In the genomic region with DNA sequence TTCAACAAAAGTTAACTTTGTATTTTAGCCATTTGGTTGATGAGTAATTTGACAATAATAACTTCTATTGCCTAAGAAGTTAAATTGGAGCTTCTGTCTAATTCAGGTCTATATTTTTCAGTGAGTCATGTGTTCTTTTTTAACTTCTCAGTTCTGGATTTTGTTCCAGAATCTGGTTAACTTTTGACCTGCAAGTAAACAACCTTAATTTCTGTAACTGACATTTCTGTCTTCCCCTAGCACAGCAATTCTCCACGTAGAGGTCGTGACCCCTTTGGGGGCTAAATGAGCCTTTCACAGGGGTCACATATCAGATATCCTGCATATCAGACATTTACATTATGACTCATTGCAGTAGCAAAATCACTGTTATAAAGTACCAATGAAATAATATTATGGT, we compare ENCODE assay signal across 15 mouse cellular contexts.
DNase-seq lines count a peak whose midpoint lies in the region; ATAC-seq and TF ChIP-seq lines count a peak whose summit lies in the region.
"Had no signal": no experiment of that assay in that cellular context is flagged by ENCODE, and none has a peak within 500 bp of the region (broad histone marks: within the 10 kb centered on the region; RNA-seq: fewer than 3 reads in every experiment).

No protein-coding gene starts in this region.

- no peaks in the 10 kb centered on the region for H3K4me1 ChIP-seq in liver, adult 2 months (ENCODE audit: control insufficient read depth, insufficient read depth, low read length)
- H3K4me1 ChIP-seq in liver, postnatal 0 days (ENCODE audit: insufficient read depth) = no peaks in the 10 kb centered on the region
- peaks cover 55% of the 10 kb centered on the region for H3K4me1 ChIP-seq in limb, embryonic 10.5 days
- peaks cover 13% of the 10 kb centered on the region for H3K4me1 ChIP-seq in neural tube, embryonic 14.5 days (ENCODE audit: control insufficient read depth, insufficient read depth, low read length)
- H3K4me1 ChIP-seq: liver, embryonic 15.5 days had no signal

- H3K9ac ChIP-seq in liver, adult 2 months (ENCODE audit: low read depth, low read length) = no peak overlapping the region
- H3K9ac ChIP-seq in liver, postnatal 0 days (replicated peaks) = no peak overlapping the region
- no peak overlapping the region for H3K9ac ChIP-seq in neural tube, embryonic 14.5 days (replicated peaks; ENCODE audit: low read depth, low read length)
- H3K9ac ChIP-seq: intestine, embryonic 15.5 days; liver, embryonic 15.5 days had no signal

- no peak for TF ChIP-seq CTCF in liver, adult 2 months (IDR thresholded peaks at IDR 0.05; ENCODE audit: low read depth, low read length)
- TF ChIP-seq CTCF in liver, postnatal 0 days (IDR thresholded peaks at IDR 0.05; ENCODE audit: low read depth) = no peak

- TF ChIP-seq EP300 in liver, postnatal 0 days (IDR thresholded peaks at IDR 0.05; ENCODE audit: low read depth) = no peak

- H3K4me3 ChIP-seq in liver, adult 2 months (ENCODE audit: insufficient read depth, low read depth, low read length) = no peak overlapping the region
- no peak overlapping the region for H3K4me3 ChIP-seq in liver, postnatal 0 days (ENCODE audit: low read depth, low read length)
- no peak overlapping the region for H3K4me3 ChIP-seq in limb, embryonic 10.5 days
- H3K4me3 ChIP-seq in neural tube, embryonic 14.5 days (ENCODE audit: low read depth, low read length) = no peak overlapping the region
- H3K4me3 ChIP-seq: liver, embryonic 15.5 days had no signal

- no peaks in the 10 kb centered on the region for H3K9me3 ChIP-seq in liver, postnatal 0 days (ENCODE audit: low read length)
- H3K9me3 ChIP-seq in limb, embryonic 10.5 days (replicated peaks) = no peaks in the 10 kb centered on the region
- no peaks in the 10 kb centered on the region for H3K9me3 ChIP-seq in neural tube, embryonic 14.5 days (ENCODE audit: control insufficient read depth, low read length)
- H3K9me3 ChIP-seq: intestine, embryonic 15.5 days; liver, embryonic 15.5 days had no signal

- 48% methylated on average over 2 of the region's 2 CpGs for WGBS in liver, adult 2 months
- 53% methylated on average over 2 of the region's 2 CpGs for WGBS in liver, postnatal 0 days (ENCODE audit: insufficient replicate concordance)
- 47% methylated on average over 2 of the region's 2 CpGs for WGBS in limb, embryonic 10.5 days
- 38% methylated on average over 2 of the region's 2 CpGs for WGBS in neural tube, embryonic 14.5 days

- no peaks in the 10 kb centered on the region for H3K36me3 ChIP-seq in liver, adult 2 months (ENCODE audit: control insufficient read depth, insufficient read depth, low read length)
- no peaks in the 10 kb centered on the region for H3K36me3 ChIP-seq in liver, postnatal 0 days (replicated peaks; ENCODE audit: insufficient read depth, low read length)
- no peaks in the 10 kb centered on the region for H3K36me3 ChIP-seq in limb, embryonic 10.5 days
- H3K36me3 ChIP-seq in neural tube, embryonic 14.5 days (ENCODE audit: control insufficient read depth, insufficient read depth, low read length) = no peaks in the 10 kb centered on the region
- H3K36me3 ChIP-seq: intestine, embryonic 15.5 days; liver, embryonic 15.5 days had no signal

- H3K27ac ChIP-seq in liver, adult 2 months (replicated peaks; ENCODE audit: insufficient read depth, low read depth, low read length) = no peak overlapping the region
- no peak overlapping the region for H3K27ac ChIP-seq in liver, postnatal 0 days (ENCODE audit: low read depth)
- H3K27ac ChIP-seq in limb, embryonic 10.5 days = peak overlapping the region; percentile 85; the same call in 1 of the 2 replicates
- peak overlapping the region; percentile 44; the same call in 1 of the 2 replicates for H3K27ac ChIP-seq in neural tube, embryonic 14.5 days (ENCODE audit: low read depth, low read length)
- H3K27ac ChIP-seq: intestine, embryonic 15.5 days; liver, embryonic 15.5 days; macrophage had no signal

- no peak overlapping the region for H3K4me2 ChIP-seq in liver, postnatal 0 days (ENCODE audit: low read depth, low read length)
- H3K4me2 ChIP-seq in neural tube, embryonic 14.5 days (ENCODE audit: low read depth, low read length) = no peak overlapping the region
- H3K4me2 ChIP-seq: liver, embryonic 15.5 days had no signal

- H3K27me3 ChIP-seq in liver, adult 2 months (ENCODE audit: control insufficient read depth, insufficient read depth, low read length) = no peaks in the 10 kb centered on the region
- H3K27me3 ChIP-seq in liver, postnatal 0 days (ENCODE audit: insufficient read depth, low read length) = no peaks in the 10 kb centered on the region
- no peaks in the 10 kb centered on the region for H3K27me3 ChIP-seq in limb, embryonic 10.5 days (ENCODE audit: low read depth, poor library complexity, severe bottlenecking)
- no peaks in the 10 kb centered on the region for H3K27me3 ChIP-seq in neural tube, embryonic 14.5 days (ENCODE audit: control insufficient read depth, insufficient read depth, low read length)
- H3K27me3 ChIP-seq: intestine, embryonic 15.5 days; liver, embryonic 15.5 days had no signal

- no peaks in the 10 kb centered on the region for H3K79me2 ChIP-seq in liver, adult 2 months (ENCODE audit: control insufficient read depth, insufficient read depth, low read length)

- TF ChIP-seq POLR2A in liver, adult 2 months (IDR thresholded peaks at IDR 0.05; ENCODE audit: extremely low read depth, insufficient read depth, low read length) = no peak

- DNase-seq in embryo, embryonic 10.5 days (ENCODE audit: low spot score) = peak; percentile 39
- DNase-seq in embryo, embryonic 10 days (ENCODE audit: low spot score) = no peak
- peak; percentile 6 for DNase-seq in liver, adult 2 months (ENCODE audit: extremely low read depth, low read depth, low spot score)
- DNase-seq in liver, postnatal 0 days = no peak
- no peak for DNase-seq in limb, embryonic 10.5 days (ENCODE audit: low spot score)
- no peak for DNase-seq in cerebellum, adult 9-11 months
- no peak for DNase-seq in thymus, postnatal 14 days
- DNase-seq: adrenal gland, adult 8-10 months; gastrocnemius, postnatal 36 days; right cerebral cortex, adult 18-20 months; thymus, adult 18-20 months had no signal

- ATAC-seq in liver, postnatal 0 days = no peak
- no peak for ATAC-seq in neural tube, embryonic 14.5 days (ENCODE audit: low read depth)

Comparison
In these comparisons a context has a peak if more than half of its experiments do, and no peak if none do; other contexts are left out.
1. DNase-seq: peak in embryo, embryonic 10.5 days (single experiment) and liver, adult 2 months (single experiment); none in embryo, embryonic 10 days (single experiment), liver, postnatal 0 days (single experiment), limb, embryonic 10.5 days (single experiment), cerebellum, adult 9-11 months (single experiment) and thymus, postnatal 14 days (single experiment).
2. H3K27ac ChIP-seq: peak in limb, embryonic 10.5 days (single experiment) and neural tube, embryonic 14.5 days (single experiment); none in liver, adult 2 months (single experiment) and liver, postnatal 0 days (single experiment).